Mouse (Mus musculus) c-Kit-negative CD71-positive TER-119-positive erythroid progenitor cells, embryonic 14.5 days (primary cell): ENCODE results near the gene Fam19a5.

Experiments used
- DNase-seq: peaks from one replicate; pipeline ENCODE4 v3.0.0-alpha.2; 2013; ENCODE audit warnings: low read depth, low spot score

The Fam19a5 gene

DNA sequence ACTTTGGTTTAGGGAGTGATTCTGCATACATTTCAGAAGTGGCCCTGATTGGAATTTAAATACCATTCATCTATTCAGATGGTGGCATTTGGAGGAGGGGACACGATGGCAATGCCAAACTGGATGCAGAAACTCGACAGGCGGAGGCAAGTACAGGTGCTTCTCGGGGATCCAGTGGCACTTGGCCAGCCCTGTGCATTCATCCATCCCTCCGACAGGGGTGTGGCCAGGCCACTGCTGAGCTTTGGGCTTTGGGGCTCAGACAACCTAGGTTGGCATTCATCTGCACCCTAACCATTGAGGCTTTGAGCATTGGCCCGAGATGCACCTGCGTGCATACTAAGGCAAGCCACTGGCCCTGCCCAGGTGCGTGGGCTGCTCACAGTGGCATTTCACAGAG lies 52.6 kb downstream of the Fam19a5 start:
- no peak for DNase-seq

DNA sequence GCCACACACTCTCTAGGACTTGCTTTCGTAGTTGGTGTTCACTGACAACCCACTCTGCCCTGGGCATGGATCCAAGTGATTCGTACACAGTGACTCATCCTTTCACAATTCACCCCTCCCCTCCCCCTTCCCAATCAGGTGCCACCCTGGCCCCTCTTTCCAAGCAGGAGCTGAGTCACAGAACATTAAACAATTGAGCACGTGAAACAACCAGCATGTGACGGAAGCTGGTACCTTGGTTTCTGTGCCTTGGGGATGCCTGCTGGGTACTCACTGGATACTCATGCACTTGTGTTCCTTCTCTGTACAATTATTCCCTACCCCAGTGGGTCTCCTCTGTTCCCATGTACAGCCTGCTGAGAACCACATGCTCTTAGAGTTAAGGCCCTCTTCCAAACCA lies 53.0 kb downstream of the Fam19a5 start:
- no peak for DNase-seq

DNA sequence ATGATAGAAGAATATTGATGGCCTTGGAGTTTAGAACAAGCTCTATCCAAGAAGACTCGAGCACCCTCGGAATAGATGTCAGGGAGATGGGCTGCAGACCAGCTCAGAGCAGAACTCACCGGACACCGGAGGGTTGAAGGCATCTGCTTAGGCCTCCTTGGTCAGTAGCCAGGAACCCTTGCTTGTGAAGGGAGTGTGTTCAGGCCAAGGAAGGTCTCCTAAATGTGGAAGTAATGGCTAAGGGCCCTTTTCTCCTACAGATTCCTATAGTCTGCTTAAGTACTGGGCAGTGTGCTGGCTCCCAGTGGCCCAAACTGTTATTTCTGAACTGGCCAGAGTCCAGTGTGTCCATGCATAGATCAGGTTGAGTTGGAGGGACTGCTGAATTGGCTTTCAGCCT lies 53.7 kb downstream of the Fam19a5 start:
- DNase-seq = no peak

DNA sequence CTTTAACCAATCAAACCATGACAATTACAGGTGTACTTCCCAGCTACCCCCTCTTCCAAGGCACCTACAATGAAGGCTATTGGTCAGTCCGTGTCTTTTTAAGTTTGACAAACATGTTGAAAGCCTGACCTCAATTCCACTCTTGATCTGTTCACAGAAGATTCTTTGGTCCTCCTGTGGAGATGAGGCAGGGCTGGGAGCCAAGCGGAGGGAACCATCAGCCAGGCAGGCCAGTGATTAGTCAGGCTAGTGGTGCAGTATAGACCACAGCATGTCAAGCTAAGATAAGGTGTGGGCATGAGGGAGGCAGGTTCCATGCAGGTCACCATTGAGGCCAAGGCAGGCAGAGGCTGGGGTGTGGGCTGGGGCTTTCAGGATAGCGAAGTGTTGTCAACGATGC lies 54.5 kb downstream of the Fam19a5 start:
- no peak for DNase-seq

DNA sequence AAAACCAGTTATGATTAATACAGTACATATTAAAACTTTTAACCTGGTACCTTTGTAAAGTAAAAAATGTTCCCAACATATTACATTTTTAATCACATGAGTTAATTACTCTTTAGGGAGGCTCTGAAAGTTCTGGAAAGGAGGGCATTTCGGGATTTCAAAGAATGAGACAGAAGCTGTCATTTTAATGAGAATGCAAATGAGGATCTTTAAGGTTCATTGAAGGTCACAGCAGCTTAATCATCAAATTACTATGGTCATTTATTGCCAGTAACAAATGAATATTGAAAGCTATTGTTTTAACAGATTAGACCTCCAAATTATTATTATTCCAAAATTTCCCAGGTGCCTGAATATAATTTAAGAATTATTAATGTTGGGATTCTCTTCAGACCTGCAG lies 59.2 kb downstream of the Fam19a5 start:
- no peak for DNase-seq

DNA sequence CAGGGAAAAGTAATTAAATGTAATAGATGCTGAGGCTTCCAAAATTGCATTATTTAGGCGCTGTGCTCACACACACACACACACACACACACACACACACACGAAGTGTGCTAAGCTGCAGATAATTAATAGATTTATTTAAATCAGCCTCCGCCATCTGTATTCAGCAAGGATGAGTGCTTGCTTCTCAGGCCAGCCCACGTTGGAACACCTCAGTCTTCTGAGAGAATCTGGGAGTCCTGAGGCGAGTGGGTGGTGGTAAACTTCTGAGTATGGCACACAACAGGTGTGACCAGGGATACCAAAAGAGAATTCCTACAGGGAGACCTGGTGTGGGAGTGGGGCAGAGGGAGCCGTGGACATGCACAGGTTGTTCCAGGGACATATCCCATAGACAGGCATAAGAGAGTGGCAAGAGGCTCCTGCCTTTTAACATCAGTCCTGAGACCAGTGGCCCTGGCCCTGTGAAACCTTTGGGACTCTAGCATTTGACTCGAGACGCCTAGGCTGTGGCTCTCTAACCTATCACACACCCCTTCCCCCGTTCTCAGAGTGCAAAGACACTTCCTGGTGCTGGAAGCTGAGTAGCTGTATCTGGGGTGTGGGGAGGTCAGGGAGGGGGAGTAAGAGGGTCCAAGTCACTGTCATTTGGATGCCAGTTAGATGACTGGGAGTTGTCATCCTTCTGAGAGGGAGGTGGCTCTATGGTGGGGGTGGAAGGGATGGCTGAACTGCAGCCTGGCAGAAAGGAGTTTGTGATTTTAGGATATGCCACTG lies 61.6 kb downstream of the Fam19a5 start:
- DNase-seq = no peak

DNA sequence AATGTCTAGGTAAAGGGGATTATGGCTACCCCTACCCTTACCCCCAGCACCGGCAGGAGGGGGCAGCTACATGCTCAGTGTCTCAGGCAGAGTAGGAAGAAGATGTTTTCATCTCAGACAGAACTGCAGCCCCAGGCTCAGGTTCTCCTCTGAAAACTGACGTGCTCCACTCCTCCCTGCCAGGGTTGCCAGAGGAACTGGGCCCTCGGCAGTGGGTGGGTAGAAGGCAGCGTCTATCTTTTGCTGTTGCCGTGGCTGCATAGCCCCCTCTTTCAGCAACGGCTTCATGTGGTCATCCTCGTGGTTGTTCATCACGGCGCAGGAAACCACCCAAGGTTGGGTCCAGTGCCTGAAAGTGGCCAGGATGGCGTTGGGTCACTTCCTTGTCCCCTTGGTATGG lies 62.6 kb downstream of the Fam19a5 start:
- DNase-seq = no peak

DNA sequence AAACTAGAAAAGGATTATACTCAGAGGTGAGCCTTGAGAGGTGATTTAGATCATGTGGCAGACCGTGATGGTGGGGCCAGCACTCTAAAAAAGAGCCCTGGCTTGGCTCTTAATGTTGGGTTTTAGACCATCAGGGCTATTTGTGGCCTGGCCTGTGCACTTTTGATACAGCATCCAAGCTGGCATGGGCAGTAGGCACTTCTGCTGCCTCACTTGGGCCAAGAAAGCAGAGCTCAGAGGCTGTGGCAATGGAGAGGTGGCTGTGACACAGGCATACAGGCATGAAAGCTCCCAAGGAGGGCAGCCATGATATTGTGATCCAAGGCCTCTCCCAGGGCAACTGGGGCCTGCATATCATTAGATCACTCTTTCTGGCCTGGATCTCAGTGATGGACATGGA lies 65.1 kb downstream of the Fam19a5 start:
- no peak for DNase-seq

DNA sequence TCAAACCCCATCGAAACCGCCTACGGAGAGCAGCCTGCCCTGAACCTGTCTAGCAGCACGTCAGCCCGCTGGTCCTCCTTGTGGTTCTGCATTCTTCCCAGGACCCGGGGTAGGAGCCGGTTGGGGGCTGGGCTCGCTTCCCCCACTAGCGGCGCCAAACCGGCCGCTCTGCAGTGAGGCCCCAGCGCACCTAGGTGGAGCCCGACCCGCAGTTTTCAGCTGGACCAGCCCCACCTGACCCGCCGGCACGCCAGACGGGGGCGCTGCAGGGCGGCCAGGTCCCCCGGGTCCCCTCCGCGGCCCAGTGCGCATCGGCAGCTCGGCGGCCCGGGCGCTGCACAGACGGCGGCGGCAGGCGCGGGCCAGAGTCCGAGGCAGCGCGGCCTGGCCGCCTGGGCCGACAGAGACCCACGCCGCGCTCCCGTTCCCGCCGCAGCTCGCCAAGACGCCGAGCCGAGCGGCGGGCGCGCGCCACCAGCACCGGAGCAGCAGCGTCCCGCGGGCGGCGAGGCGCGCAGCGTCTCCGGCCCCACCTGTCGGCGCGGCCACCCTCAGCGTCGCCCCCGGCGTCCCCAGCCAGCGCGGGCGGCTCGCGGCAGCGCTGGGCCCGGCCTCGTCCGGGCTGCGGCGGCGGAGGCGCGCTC lies 80.0 kb downstream of the Fam19a5 start:
- DNase-seq = no peak

DNA sequence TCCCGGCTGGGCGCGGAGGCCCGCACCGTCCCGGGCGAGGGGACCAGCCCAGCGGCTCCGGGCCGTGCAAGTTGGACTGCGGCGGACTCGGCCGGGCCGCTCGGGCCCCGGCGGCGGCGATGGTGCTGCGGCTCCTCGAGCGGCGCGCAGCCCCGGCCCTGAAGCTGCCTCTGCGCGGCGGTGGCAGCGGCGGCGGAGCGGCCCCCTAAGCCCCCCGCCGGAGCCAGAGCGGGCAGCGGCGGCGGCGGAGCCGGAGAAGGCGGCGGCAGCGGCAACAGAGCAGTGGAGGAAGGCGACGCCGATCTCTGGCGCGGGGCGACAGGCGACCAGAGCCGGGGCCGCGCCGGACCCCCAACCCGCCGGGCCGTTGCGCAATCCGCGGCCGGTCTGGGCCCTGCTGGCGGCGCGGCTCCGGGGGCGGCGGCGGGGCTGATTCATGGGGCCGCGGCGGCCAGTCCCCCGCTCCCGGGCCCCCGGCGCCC lies 80.6 kb downstream of the Fam19a5 start:
- DNase-seq = no peak

DNA sequence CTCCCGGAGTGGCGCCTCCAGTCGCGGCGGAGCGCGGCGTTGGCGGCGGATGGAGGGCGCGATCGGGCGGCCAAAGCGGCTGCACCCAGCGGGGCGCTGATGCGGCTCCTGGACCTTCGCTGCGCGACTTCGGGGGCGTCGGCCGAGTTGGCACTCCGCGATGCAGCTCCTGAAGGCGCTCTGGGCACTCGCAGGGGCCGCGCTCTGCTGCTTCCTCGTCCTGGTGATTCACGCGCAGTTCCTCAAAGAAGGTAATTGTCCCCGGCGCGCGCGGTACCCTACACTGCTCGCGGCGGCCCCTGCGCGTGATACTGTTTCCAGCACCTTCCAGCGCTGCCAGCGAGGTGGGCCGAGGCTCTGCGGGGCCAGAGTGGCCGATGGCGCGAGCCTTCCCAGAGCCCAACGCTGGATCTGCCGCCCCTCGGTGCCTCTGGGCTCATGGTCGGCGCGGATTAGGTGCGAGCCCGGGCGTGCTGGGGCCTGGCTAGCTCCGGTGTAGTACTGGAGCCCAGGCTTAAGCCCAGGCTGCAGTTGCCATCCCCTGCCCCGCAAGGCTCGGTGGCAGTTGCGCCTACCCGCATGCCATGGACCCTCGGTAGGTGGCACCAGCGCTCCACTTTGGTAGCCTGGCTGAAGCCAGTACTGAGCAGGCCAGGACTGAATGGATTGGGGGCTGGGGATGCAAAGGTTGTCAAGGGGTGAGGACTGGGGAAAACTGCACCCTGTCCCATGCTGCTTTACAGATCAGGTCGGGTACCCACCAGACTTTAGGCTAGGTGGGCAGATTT lies 81.3 kb downstream of the Fam19a5 start:
- DNase-seq = no peak

DNA sequence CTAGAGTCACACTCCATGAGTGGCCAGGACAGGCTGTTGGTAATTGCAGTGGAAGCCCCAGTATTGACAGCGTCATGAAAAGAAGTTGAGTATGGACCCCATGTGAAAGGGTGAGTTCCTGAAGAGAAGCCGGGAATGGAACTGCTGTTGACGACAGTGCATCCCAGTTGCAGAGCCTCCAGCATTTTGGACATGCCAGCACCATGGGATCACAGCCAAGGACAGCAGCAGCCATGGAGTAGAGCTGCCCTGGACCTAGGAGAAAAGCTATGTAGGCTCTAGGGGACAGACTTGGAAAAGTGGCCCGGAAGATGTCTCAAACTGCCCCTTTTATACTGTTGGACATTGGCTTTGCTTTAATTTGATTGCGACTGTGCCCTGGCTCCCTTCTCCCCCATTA lies 91.2 kb downstream of the Fam19a5 start:
- DNase-seq = no peak

DNA sequence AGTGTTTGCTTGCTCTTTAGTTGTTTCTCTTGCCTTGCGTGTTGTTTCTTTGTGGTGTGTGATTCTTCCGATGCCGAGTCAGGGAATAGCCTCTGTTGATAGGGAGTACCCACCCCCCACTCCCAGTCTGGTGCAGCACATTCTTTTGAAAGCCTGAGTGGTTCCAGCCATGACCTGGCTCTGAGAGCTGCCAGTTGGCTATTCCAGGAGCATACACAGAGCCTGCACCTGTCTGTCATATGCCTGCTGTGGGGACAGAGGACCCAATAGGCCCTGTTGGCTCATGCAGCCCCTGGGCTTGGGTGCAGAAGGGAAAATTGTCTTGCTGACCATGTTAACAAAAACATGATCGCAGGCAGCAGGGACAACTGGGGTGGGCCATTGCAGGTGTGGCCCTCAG lies 92.3 kb downstream of the Fam19a5 start:
- no peak for DNase-seq

DNA sequence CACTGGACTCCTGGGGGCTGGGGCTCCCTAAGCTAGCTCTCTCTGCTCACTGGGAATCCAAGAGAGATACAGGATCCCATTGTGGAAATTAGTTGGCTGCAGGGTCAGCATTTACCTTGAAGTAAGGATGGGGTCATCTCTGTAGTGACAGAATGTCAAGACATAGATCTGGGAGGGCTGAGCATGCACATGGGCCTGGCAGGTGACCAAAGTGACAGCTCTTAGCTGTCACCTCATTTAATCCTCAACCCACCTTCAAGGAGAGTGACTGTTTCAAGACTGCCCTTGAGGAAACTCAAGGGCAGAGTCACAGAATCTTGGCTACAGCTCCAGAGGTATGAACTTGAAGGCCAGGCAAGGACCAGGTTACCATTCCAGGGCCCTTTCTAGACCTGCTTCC lies 93.1 kb downstream of the Fam19a5 start:
- DNase-seq = no peak

DNA sequence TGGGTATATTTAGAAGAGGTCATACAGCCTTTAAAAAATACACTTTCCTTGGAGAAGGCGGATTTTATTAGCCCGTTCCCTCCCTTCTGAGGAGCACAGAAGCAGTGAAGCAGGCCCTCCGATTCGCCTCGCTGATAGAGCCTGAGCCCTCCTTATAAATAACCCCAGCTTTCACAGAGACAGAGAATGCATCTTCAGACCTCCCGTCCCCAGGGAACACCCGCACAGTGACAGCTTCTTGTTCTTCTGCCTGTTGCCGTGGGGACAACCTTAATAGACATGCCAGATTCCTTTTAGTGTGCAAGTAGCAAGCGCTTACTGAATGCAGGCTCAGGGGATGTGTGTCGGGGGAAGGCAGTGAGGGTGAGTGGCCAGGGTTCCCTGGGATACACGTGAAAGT lies 94.2 kb downstream of the Fam19a5 start:
- DNase-seq = no peak

DNA sequence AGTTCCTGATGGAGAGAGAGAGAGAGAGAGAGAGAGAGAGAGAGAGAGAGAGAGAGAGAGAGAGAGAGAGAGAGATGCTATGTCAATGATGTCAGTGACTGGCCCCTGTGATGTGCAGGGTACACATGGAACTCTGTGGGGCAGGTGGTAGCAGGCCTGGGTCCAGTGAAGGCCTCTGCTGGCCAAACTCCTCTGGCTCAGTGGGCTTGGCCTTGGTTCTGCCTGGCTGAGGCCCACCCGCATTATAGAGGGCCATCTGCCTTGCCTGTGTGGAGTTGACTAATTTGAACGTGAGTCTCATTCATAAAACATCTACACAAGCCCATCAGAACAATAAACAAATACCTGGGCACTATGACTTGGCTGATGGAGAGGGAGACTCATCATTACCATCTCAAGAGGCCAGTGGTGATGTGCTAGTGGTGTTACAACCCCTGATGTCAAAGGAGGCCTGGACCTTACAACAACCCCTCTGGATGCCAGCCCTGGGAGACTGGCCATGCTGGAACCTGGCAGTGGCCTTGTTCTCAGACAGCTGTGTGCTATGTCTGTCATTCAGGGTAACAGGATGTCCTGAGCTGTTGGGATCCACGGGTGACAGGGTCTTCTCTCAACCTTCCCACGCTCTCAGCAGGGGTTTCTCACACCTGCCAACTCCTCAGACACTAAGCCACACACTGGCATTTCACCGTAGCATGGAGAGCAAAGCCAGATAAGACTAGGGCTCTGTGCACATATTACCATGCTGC lies 102.4 kb downstream of the Fam19a5 start:
- no peak for DNase-seq

DNA sequence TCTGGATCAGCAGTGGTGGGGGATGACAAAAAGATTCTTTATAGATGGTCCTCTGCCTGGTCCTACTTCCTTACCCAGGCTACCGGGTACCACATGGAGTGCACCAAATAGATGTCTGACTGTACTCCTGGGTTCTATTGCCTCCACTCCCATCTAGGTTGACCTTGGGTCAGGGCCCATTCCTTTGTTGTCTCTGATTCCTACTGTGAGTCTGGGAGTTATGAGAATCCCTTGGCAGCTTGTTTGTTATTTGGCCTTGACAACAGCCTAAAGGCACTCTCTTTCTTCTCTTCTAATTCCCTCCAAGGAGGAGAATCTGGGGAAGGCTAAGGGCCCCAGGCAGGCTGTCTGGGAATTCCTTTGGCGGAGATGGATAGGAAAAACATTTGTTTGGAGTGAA lies 105.6 kb downstream of the Fam19a5 start:
- no peak for DNase-seq

DNA sequence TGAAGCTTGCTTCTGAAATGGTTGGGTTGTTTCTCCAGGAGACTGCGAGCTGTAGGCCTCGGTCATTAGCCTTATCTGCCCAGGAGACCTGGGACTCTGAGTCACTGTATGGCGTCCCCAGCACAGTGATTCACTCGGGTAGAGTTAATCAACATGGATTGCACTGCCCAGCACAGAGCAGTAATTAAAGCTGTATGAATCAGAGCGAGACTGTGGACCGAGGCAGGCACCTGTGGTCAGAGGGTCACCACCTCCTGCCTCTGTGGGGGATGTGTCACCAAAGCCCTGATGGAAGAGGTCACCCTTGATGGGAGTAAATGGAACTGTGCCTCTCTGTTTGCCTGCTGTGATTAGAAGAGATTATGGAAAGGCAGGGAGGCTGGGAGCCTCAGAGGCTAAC lies 110.5 kb downstream of the Fam19a5 start:
- no peak for DNase-seq

DNA sequence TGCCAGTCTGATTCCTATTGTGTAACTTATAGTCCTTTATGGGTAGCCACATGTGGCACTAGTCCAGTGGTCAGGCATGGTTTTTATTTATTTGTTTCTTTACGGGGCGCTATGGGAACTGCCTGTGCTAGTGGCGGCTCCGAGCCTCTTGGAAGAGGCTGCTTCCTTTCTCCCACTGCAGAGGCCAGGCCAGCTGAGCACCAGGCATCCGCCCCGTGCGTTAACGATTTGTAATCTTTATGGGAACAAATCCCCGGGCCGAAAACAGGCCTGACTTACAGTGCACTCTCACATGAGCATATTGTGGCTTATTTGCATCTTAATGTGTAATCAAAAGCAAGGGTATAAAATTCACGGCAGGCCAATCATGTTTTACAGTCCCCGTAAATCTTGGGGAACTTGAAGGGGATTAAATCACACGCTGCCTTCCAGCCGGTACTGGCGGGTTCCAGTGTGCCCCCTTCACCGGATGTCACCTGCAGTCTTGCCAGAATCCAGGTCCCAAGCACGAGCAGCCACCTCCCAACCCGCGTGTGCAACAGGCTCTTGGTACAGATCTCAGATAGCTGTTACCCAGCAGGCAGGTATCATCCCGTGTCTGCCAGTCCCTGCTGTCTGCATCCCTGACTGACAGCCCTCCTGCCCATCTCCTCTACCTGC lies 112.5 kb downstream of the Fam19a5 start:
- no peak for DNase-seq

DNA sequence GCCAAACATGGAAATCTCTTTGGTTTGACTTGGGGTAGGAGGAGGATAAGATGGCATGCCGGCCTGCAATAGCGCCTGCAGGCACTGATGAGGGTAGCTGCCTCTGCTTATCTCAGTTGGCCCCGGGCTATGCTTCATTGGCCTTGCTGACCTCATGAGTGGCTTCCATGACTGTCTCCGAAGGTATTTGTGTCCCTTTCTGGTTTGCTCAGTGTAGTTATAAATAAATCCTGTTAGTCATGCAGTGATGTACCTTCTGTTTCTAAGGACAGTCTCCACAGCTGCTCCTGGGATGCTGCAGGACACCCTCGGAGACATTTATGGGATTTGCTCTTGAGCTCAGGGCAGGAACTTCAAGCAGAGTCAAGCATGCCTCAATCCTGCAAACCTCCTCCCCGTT lies 115.6 kb downstream of the Fam19a5 start:
- no peak for DNase-seq

DNA sequence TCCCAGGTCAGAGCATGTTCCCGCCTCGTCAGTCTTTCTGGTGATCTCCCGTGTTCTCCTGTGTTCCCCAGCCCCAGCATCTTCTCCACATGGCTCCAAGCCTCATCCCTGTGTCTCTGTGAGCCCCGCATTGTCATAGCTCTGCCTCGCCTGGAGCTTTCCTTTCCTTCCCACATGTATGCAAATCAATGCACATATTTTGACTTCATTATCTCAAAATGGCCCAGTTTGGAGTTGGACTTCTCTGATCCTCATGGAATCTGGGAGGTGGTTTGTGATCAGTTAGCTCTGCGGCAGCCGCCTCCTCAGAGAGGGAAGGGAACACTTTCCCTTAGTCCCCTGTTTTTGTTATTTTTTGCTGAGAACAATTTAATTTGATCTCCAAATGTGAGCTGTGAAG lies 117.9 kb downstream of the Fam19a5 start:
- no peak for DNase-seq
